Mouse (Mus musculus): ENCODE measurements around the gene Iqgap3.

- TF ChIP-seq GATA1 (IDR thresholded peaks at IDR 0.05; ENCODE audit: borderline replicate concordance, low read length) = no peak
- no peak for TF ChIP-seq FLI1 (IDR thresholded peaks at IDR 0.05; ENCODE audit: low read length)
Measured at GRCm38 (mm10) chr3:88074766-88075165, 7.0 kb upstream of the Iqgap3 start.
